Mouse (Mus musculus): ENCODE data around the gene 8030411F24Rik.
"Not testable (repeated sequence)": the region's sequence is repeated elsewhere in the genome, so short reads cannot be mapped to it uniquely, and the experiment has no call there.

Gene 8030411F24Rik

DNA sequence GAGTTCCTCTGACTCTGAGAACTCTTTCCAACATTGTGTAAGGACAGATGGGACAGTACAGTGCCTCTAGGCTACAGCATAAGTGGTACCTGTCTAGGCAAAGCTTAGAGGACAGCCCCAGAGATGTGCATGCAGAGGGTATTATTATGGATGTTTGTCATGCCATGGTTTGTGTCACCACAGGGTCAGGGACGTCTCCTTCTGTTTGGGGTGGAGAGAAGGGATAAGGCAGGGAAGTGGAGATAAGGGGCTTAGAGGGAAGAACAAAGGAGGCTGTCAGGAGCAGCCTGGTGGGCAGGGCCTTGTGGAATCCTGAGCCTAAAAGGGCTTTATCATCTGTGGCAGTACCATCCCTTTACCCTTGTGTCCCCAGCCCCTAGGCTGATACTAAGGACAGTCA, at the start of gene 8030411F24Rik:
Gene 8030411F24Rik, plus strand, starts transcription at position 301 of the 400 bp plus-strand sequence.
- DNase-seq (ENCODE audit: low read depth): no peak

DNA sequence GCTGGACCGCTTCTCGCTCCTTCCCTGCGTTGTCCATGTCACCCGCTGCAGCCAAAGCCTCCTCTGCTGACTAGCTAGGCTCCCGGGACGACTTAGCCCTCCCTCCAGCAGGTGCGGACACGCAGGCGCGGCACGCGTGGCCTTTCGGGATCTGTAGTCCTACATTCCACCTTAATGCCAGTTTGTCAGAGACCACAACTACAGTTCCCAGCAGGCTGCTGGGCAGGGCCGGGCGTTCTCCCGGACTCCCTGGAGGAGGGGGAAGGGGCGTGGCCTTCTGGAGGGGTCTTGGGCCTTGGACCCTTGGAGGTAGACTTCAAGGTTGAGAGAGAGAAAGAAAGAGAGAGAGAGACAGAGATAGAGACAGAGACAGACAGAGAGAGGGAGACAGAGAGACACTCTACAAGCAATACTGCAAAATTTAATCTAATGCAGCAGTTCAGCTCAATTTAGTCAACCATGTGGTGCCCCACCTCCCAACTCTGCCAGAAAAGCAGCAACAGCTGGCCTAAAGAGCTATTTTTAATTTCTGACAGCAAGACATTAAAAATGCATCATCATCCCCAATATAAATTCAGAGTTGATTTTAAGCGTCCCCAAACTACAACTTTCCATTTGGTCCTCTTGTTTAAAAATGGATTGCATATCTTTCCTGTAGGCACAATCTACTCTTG, 49.3 kb upstream of the 8030411F24Rik start, which contains the start of gene Napb:
Gene Napb, minus strand, starts transcription at position 141 of the 674 bp plus-strand sequence.
- peak; percentile 53 for DNase-seq (ENCODE audit: low read depth)

DNA sequence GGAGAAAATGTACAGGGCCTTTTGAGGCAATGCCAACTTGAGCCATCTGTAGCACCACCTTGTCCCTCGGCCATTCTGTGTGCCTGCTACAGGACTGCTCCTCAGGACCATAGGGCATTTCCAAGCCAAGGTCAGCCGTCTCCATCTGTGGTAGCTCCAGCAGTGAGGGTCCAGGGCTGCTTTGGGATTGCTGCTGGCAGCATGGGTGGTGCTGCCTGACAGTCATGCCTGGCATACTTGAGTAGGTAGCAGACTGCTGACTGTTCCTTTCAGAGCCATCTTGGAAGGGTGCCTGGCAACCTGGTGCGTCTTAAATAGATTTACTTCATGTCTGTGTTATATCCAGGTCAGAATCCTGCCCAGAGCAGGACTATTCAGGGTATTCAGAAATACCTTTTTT, 38.8 kb upstream of the 8030411F24Rik start:
- DNase-seq (ENCODE audit: low read depth): no peak

DNA sequence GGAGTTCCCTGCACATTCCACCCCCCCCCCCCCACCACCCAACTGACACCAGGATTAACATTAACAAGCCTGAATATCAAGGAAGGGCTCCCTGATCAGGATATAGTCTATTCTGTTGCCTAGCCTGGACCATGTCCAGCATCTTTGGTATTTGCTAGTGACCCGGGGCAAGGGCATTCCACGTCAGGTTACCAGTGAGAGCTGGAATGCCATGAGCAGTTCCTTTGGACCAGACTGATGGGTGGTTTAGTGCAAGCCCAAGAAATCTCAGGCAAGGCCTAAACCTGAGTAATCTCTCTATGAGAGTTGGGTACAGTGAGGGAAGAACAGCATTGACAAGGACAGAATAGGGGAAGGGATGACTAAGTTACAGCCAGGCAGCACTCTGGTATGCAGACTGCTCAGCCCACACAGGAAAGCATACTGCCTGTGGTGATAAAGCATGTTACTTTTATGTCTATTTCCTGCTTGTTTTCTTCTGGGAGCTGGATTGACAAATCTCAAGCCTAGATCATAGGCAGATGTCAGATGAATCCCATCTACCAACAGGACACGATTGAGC, 37.9 kb upstream of the 8030411F24Rik start:
- DNase-seq (ENCODE audit: low read depth): no peak

DNA sequence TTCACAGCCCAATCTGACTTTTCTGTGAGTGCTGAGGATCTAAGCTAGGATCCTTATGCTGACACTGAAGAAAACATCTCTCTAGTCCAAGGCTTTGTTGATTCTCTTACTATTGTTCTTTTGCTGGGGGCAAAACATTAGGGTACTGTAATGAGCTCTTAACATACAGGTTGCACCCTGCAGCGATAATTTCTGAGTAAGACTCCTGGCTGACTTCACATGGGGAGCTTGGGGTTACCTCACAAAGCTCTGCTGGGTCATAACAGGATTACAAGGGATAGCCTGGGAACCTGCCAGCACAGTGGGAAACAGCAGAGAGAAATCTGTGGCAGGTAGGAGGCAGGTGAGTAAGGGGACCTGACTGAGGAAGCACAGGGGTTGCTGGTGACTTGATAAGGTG, 31.8 kb upstream of the 8030411F24Rik start, which contains the start of gene Cstl1:
Gene Cstl1, plus strand, starts transcription at position 301 of the 400 bp plus-strand sequence.
- no peak for DNase-seq (ENCODE audit: low read depth)

DNA sequence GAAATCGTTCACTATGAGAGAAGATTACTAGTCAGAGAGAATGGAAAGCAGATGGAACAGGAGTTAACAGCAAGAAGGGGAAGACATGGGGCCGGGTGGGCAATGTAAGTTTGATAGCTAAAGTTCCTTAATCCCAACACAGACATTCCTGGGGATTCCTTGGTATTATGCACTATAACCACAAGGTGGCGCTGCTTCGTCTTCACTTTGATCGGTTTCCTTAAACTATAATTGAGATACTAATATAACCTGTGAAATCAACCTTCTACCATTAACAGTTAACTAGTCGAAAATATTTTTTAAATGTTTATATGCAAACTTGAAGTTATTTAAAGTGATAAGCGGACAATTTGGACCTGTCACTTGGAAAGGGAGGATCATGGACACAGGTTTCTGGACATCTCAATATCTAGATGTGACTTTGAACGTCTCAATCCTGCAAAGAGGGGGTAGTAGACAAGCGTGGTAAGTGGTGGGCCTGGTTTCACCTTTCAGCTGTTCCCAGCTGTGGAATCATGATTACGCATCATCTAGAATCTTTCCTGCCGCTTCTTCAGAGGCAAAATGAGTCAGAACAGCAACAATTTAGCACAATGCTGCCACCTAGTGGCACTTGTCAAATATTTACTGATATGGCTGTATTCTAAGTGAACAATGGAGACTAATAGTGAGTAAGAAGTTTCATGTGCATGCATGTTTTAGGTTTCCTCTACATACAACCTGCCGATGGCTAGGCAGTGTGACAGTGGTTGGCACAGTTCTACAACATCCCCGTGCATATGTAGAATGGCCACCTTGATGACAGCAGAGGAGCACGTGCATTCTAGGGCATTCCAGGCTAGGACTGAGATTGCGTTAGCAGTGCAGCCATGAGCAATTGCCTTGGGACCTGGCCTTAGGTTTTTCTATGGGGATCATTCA, 29.7 kb upstream of the 8030411F24Rik start:
- peak; percentile 82 for DNase-seq (ENCODE audit: low read depth)

DNA sequence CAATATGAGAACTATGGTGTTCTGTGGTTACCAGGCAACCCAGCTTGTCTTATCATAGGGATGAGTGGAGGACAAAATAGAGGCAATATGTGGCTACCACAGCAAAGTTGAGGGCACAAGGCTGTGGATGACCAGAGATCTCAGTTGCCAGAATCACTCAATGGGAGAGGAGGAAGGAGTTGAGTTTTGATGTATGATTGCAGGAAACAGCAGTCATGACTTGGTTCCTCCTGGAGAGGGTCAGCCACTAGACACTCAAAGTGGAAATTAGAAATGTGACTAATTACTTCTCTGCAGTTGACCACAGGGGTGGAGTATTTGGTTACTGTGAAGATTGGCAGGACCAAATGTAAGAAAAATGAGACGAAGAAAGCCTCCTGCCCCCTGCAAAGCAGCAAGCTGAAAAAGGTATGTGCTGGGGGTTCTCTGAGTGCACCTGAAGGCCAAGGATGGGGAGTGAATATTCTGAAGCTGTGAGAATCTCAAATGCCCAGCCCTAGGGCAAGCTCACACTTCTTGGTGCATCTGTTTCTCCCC, 27.4 kb upstream of the 8030411F24Rik start:
- DNase-seq (ENCODE audit: low read depth): no peak

DNA sequence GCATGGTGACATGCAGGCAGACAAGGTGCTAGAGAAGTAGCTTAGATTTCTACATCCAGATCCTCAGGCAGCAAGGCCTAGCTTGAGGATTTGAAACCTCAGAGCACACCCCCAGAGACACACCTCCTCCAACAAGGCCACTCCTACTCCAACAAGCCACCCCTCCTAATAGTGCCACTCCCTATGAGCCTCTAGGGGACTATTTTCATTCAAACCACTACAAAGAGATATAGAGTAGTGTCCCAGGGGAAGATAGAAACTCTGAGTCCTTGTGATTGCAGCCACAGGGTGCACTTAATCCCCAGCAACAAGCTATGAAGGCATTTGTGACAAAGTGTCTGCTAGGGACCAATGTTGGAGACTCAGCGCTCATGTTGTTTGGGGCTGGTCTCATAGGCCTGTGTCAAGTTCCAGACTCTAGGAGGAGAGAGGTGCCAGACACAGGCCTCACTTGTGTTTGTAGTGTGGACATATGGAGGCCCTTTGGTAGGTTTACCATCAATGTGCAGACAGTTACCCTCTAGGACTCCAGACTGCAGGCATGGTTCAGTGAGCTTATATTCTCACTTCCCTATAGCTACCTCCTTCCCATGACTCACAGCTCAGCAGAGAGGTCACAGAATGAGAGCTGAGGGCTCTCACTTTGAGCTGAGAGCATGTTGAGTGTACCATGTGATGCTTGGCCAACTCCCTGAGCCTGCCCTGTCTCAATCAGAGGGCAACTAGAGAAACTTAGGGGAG, 18.0 kb upstream of the 8030411F24Rik start:
- no peak for DNase-seq (ENCODE audit: low read depth)

DNA sequence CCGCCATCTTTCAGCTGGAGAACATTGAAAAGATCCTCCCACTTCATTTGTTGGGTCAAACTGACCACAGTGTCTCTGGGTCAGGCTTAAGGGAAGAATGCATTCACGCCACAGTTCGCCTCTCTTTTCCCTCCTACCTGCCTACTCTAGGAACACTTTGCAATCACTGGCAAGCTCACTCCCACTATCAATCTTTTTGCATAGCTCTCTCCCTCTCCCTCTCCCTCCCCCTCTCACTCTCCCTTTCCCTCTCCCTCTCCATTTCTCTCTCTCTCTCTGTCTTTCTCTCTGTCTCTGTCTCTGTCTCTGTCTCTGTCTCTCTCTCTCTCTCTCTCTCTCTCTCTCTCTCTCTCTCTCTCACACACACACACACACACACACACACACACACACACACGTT, 10.4 kb upstream of the 8030411F24Rik start, which contains the start of gene Cst11:
Gene Cst11, minus strand, starts transcription at position 101 of the 400 bp plus-strand sequence.
- DNase-seq (ENCODE audit: low read depth): not testable (repeated sequence)

DNA sequence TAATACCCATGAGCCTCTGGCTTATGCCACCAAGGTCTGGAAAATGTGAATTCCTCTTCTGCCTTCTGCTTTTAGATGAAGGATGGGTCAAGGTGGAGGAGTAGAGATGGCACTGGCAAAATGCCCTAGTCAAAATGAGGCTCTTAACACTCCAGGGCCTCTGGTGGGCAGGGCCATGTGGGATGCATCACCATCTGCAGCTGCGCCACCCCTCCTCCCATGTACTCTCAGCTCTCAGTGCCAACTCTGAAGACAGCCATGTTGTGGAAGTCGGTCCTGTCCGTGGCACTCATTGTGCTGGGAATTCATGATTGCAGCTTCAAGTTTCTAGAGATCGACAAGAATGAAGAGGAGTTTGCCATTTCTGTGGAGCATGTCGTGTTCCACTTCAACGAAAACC, 7.3 kb downstream of the 8030411F24Rik start, which contains the start of gene Cst12:
Gene Cst12, plus strand, starts transcription at position 220 of the 400 bp plus-strand sequence.
- DNase-seq (ENCODE audit: low read depth): no peak

DNA sequence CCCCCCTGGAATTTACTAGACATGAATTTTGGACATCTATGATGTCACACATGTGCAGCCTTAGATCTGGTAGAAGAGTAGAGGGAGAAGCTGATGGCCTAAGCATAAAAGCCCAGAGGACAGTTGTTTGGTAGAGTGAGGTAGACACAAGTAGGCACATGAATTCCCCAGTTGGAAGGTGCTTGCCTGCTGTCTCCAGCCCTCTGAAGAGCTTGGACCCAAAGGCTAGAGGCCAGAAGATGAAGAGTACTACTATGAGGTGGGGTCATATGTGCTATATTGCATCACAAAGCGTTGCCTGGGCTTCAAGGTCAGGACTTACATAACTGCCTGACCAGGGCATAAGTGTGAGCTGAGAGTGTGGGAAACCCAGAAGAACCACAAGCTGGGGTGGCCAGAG, 16.7 kb downstream of the 8030411F24Rik start, which contains the start of gene Cst8:
Gene Cst8, plus strand, starts transcription at position 301 of the 400 bp plus-strand sequence.
- DNase-seq (ENCODE audit: low read depth): no peak

DNA sequence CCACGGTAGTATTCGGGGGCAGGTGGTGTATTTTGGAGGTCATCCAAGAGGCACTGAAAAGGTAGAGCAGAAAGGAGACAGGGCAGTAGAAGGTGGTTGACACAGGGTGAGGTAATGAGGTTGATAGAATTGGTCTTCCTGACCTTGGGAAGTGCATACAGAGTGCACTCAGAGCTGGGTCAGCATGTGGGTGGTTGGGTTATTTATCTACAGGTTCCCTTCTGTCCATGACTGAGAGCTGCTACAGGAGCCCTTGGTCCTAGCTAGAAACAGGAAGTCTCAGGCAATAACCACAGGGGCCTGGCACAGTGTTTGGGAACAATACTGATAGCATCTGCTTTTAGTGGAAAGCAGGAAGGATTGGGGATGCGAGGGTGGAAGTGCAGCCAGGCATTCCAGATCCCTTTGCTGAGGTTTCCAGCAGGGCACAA, 19.7 kb downstream of the 8030411F24Rik start:
- DNase-seq (ENCODE audit: low read depth): no peak

DNA sequence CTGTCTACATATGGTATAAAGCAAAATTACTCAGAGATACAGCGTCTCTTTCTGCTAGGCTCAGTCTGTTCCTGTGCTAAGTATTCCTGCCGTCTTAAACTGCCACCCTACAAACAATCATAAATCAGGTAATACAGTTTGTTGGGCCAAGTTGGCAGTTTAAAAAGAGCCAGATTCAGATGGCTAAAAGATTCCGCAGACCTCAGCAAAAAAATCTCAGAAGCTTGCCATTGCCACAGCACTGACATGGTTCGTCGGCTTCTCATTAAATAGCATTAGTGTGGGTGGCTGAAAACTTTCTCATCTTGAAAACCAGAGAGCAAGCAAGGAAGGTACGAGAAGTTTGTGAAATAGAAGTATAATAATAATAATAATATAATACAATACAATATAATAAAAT, 24.9 kb downstream of the 8030411F24Rik start:
- DNase-seq (ENCODE audit: low read depth): no peak

DNA sequence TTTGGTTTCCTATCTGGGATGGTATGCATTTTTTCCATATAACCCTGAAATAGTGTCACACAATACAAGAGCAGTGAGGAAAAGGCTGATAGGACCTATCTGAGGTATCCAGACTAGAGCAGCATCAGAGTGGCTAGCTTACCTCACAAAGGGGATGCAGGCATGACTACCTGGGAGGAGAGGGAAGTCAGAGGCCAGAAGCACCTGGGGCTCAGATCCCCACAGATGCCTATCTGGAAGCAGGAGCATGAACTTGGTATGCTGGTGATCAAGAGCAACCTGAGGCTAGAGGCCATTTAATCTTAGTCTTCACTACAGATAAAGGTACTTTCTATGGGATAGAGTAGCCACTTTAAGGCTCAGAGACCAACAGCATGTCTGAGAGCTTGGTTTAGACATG, 38.1 kb downstream of the 8030411F24Rik start, which contains the start of gene Cst13:
Gene Cst13, plus strand, starts transcription at position 173 of the 400 bp plus-strand sequence.
- no peak for DNase-seq (ENCODE audit: low read depth)

DNA sequence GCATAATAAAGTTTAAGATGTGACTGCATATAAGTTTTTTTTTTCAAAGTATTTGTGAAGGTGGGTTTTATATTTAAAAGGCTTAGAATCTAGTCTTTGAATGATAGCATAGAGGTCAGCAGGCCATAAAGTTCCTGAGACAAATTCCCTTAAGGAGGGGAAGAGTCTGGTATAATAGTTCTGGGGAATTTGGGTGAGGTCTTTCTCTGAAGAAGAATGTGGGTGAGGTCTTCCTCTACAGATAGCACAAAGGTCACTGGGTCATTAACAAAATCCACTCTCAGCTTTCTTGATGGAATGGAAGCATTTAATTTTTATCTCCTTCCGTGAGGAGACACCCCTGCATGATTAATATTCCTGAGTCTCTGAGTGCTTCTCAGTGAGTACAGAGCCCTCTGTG, 44.2 kb downstream of the 8030411F24Rik start:
- no peak for DNase-seq (ENCODE audit: low read depth)

DNA sequence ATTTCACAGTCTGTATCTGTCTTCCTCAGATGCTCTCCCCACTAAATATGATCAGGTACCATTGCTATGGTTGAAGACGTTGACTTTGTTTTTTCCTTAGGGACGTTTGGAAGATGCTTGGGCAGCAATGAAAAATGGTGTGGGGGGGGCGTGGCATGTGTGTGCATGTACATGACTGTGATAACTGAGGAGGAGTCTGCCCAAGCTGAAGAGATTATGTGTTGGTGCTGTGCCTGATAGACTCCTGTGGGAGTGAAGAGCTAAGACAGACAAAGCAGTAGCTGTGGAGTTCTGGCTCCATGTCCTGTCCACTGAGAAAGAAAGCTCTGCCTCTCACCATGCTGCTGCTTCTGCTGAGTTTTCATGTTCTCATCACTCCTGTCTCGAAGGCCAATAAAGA, 53.1 kb downstream of the 8030411F24Rik start, which contains the start of gene Cst9:
Gene Cst9, plus strand, starts transcription at position 236 of the 400 bp plus-strand sequence.
- DNase-seq (ENCODE audit: low read depth): no peak

All from naive thymus-derived CD4-positive, alpha-beta T cell, adult 2 months (primary cell).